Mouse (Mus musculus): ENCODE data around the gene Gin1.
"Not testable (repeated sequence)": the region's sequence is repeated elsewhere in the genome, so short reads cannot be mapped to it uniquely, and the experiment has no call there.

Gene Gin1

DNA sequence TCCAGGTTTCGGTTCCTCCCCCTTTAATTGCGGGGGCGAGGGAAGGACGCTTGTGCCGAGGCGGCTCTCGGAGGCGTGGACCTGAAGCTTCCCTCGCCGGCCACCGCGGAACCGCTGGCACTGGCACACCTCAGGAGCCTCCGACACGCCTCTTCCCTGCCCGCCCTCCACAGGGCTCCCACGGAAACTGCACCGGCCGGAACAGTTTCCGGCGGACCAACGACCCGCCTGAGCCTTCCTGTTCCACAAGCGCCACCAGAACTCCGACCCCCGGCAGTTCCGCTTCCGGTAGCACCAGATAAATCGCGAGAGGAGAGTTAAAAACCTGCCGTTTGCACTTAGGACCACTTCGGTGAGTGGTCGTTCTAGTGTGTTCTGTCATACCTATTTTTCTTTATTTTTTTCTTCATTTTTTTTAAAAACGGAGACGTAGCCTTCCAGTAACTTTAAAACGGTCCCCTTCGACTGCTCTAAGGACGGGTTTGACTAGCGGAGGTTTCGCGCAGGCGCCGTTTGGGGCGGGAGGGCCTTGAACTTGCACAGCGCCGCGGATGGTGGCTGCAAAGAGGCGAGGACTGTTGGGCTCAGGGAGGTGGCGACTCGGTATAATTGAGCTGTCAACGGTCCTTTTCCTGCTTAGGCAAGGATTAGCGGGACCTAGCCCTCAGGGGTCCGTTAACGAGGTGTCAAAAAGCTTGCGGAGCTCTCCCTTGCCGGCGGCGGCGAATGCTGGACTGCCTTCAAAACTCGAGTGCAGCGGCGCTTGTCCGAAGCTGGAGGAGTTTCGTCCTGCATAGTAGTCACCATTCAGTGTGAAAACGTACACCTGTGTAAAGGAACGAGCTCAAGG lies at the start of gene Gin1, which contains the start of gene Ppip5k2:
Gene Gin1 (plus strand): TSS at position 269 of the 850 bp plus-strand sequence.
Gene Ppip5k2 (minus strand): TSS at position 508 of the 850 bp plus-strand sequence.
- DNase-seq (ENCODE audit: low spot score in 2 of 2), result peak; percentile 93 to 95

- no peak for DNase-seq (ENCODE audit: low spot score in 2 of 2)
Observed at GRCm38 (mm10) chr1:97726730-97727129, 43.2 kb upstream of the Gin1 start.

- no peak for DNase-seq (ENCODE audit: low spot score in 2 of 2)
Observed at GRCm38 (mm10) chr1:97729339-97729738, 40.6 kb upstream of the Gin1 start.

DNA sequence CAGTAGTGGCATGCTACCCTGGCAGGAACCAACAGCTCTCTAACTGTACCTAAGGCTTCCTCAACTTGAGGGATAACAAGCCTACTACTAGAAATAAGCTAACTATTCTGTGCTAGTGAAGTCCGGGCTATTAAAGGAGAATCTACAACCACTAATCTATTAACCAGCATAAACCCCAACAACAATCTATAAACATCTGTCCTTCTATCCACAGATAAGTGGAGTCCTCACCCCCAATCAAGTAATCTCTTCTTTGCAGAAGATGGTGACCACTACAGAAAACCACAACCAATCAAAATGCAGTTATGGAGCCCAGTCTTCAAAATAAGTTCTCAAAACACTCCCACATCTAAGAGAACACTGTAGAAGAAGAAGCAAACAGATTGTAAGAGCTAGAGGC lies 26.9 kb upstream of the Gin1 start:
- DNase-seq (ENCODE audit: low spot score in 2 of 2), result no peak

DNA sequence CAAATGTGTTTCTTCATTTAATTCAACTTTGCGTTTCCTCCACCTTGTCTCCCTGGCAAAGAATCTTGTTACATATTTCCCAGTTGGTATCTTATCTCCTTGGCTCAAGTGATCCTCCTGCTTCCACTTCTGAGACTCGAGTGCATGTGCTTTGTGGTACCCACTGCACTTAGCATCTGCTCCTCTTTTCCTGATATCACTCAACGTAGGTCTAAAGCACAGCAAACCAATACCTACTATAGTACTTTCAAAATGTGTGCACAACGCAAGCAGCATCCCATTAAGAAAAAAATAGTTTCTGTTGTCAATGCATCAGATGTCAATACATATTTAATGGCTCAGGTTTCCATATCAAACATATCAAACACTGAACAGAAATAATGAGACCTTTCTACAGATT lies 24.3 kb upstream of the Gin1 start:
- no peak for DNase-seq (ENCODE audit: low spot score in 2 of 2)

DNA sequence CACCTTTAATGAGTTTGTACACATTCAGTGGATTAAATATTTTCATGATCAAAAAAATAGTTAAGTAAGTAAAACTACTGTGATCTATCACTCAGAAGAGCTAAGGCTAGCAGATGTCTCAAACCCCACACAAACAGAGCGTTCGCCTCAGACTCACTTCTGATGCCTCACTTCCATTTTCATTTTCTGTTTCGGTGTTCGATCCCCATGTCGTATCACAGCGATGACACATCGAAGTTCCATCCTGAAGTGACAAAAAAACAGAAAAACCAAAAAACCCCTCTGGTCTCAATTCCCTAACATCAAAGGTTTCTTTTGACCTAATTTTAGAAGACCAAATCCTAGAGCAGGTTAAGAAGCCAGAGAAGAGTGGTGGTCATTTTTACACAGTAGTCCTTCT lies 23.7 kb upstream of the Gin1 start:
- no peak for DNase-seq (ENCODE audit: low spot score in 2 of 2)

- DNase-seq (ENCODE audit: low spot score in 2 of 2), result no peak
Observed at GRCm38 (mm10) chr1:97748163-97748562, 21.8 kb upstream of the Gin1 start.

DNA sequence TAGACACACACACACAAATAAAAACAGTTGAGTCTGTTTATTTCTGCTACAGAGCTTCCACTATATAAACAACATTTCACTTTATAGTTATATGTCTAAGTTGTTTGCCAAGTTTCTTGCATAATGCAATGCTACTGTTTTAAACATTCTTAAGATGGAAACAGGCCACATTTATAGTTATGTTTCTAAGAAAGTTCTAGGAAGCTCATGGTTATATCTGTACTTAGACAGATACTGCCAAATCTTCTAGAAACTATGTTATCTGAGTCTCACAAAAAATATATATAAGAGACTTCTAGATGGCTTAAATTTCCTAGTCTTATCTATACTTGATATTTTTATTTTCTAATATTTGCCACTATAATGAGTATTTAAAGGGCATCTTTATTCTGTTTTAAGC lies 16.8 kb upstream of the Gin1 start:
- DNase-seq (ENCODE audit: low spot score in 2 of 2), result no peak

- no peak for DNase-seq (ENCODE audit: low spot score in 2 of 2)
Observed at GRCm38 (mm10) chr1:97754392-97754791, 15.6 kb upstream of the Gin1 start.

- no peak for DNase-seq (ENCODE audit: low spot score in 2 of 2)
Observed at GRCm38 (mm10) chr1:97759841-97760240, 10.1 kb upstream of the Gin1 start.

- DNase-seq (ENCODE audit: low spot score in 2 of 2), result no peak
Observed at GRCm38 (mm10) chr1:97760598-97760997, 9.4 kb upstream of the Gin1 start.

DNA sequence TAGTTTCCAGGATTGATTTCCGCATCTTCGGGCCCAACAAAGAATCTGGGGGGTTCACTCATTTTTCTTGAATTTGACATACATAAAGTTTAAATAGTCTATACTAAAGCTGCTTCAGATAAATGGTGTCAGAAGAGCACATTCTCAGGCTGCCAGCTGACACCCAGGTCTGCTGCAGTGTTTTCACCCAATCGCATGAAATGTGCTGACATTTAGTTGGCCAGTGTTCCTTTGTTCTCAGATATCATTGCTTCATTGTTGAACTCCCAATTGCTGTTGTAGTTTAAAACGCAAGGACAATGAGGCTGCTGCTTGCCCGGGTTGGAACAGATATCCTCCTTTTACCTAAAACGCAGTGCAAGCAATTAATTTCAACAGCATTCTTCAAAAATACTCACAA lies 8.5 kb upstream of the Gin1 start:
- DNase-seq (ENCODE audit: low spot score in 2 of 2), result no peak

- not testable (repeated sequence) for DNase-seq (ENCODE audit: low spot score in 2 of 2)
Observed at GRCm38 (mm10) chr1:97765712-97766111, 4.3 kb upstream of the Gin1 start.

GRCm38 (mm10) chr1:97768089-97768488 lies 1.9 kb upstream of the Gin1 start:
- DNase-seq (ENCODE audit: low spot score in 2 of 2), result no peak

DNA sequence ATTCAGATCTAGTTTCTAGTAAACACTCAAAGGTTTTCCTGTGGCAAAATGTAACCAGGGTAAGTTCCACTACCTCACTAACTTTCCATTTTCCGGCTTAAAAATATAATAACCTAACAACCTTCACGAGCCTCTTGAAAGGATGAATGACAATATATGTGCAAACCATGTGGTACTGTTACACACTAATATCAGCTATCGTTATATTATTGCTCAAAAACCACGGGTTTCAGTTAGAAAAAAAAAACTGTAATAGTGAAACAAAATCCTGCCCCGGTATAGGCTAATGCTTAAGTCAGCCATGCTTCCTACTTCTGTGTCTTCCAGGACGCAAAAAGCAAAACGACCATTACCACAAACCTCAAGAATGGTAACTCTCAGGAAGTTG lies 1.1 kb upstream of the Gin1 start:
- DNase-seq (ENCODE audit: low spot score in 2 of 2), result no peak

DNA sequence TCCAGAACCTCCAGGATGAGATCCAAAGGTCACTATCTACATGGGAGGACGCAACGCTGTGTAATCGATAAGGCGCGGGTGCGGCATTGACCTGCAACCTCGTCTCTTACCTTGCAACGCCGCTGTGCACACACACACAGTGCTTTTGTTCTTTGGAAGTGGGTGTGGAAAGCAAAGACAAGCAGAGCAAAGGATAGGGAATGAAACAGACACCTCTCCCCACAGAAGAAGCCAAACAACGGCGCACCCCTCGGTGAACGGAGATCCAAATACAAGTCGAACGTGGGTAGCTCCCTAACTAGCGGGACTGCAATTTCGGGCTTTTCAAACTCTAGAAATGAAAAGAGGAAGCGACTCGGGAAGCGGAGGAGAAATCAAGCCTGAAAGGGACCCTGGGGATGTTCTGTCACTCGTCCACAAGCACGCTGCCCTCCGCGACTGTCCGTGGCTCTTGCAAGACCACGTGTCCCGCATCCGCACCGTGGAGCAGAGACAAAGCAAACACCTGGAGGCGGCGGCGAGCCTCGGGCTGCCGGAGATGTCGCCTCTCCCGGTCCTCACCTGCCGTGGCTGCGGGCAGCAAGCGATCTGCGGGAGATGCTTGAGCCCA lies 573 bp upstream of the Gin1 start:
- DNase-seq (ENCODE audit: low spot score in 2 of 2), result peak in 1 of 2 experiments; percentile 2

DNA sequence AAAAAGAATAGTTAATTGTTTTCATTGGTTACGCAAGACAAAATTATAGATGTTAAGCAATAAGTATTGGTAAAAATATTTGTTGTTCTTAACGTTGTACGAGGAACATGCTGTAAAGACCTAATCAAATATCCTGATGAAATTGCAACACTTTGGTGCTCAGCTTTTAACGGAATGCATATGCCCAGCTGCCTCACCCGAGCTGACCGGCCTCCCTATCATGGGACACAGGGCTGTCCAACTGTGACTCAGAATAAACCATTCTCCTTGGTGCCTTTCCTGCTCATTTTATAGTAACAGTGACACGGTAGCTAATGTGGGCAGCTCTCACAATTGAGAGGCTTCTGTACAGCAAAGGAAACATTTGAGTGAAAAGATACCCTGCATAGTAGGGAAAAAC lies 1.1 kb downstream of the Gin1 start:
- DNase-seq (ENCODE audit: low spot score in 2 of 2), result no peak

DNA sequence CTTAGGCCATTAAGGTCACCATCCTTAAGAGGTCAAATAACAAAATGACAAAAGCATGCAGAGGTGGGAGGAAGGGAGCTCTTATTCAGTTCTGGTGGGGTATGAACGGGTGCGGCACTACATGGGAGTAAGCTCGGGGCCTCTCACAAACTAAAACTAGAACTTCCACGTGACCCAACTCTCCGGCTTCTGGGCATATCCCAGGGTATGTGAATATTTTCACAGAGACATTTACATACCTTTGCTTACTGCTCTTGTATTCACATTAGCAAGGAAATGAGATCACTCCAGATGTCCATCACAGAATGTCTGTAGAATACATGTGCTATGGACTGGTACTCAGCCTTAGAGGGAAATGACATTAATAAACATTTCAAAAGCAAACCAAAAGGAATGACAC lies 1.8 kb downstream of the Gin1 start:
- no peak for DNase-seq (ENCODE audit: low spot score in 2 of 2)

GRCm38 (mm10) chr1:97773362-97773761 lies 3.4 kb downstream of the Gin1 start:
- no peak for DNase-seq (ENCODE audit: low spot score in 2 of 2)

DNA sequence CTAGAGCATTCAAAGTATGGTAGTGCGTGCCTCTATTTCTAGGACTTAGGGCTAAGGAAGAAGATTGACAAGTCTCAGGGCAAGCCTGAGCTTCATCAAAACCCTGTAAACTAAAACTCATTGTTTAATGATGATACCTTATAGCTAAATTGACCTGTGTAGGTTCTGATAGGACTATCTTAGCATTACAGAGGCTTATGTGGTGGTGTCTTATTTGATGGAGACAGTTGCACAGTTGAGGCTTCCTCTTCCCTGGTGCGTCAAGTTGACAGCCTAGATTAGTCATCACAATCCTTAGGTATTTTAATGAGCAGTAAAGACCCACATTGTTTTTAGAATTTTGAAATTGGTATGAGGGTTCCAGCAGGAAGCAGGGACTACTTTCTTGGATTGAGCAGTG lies 4.0 kb downstream of the Gin1 start:
- DNase-seq (ENCODE audit: low spot score in 2 of 2), result no peak

DNA sequence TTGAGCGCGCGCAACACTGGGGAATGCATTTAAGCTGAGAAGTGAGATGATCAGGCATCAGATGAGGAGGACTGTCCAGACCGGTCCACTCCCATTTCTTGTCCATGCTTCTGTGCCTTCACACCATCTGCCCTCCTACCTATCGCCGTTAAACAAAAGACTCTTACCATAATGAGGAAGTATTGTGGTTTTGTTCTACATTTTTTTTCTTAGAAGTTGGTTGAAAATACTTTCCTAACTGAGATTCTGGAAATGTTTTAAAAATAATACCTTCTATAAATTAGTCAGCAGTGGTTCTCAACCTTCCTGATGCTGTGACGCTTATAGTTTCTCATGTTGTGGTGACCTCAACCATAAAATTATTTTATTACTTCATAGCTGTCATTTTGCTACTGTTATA lies 11.7 kb downstream of the Gin1 start:
- DNase-seq (ENCODE audit: low spot score in 2 of 2), result no peak

GRCm38 (mm10) chr1:97784928-97785327 lies 15.0 kb downstream of the Gin1 start:
- no peak for DNase-seq (ENCODE audit: low spot score in 2 of 2)

DNA sequence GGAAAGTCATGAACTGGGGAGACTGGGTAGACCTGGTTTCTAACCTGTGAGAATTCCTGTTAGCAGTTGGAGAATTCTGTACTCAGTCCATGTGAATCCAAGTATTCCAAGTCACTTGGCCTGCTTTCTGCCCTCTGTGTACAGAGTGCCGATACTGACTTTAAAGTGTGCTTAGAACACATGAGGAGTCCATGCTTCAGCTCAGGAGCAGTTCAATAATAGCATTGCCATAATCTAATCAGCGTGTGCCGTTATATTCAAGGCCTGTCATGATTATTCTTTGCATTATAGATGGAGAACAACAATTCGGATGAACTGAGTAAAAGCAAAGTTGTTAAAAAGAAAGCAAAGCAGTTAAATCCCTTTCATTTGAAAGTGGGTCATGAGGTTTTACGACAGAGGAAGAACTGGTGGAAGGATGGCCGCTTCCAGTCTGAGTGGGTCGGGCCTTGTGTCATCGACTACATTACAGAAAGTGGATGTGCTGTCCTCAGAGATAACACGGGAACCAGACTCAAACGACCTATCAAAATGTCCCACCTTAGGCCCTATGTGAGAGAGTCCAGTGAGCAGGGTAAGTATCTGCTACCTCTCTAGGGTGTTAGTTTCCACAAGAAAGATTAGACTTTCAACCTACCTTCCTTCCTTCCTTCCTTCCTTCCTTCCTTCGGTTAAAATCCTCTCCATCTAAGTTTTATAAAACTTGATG lies 15.9 kb downstream of the Gin1 start:
- no peak for DNase-seq (ENCODE audit: low spot score in 2 of 2)
